Mouse (Mus musculus) urinary bladder, postnatal 14 days (tissue): ENCODE results near the gene Kdm1a.
A peak's percentile ranks its signal among the peaks of the same experiment; 100 is the strongest.

Experiments used
- DNase-seq: peaks from one replicate; pipeline ENCODE4 v3.0.0; 2021; ENCODE audit warnings: low spot score

Kdm1a gene

GRCm38 (mm10) chr4:136602018-136602554 is 437 bp downstream of the Kdm1a start:
- DNase-seq, result peak; percentile 33

GRCm38 (mm10) chr4:136601476-136601875 is 1.0 kb downstream of the Kdm1a start:
- peak; percentile 64 for DNase-seq

GRCm38 (mm10) chr4:136600536-136600935 is 2.0 kb downstream of the Kdm1a start:
- no peak for DNase-seq

GRCm38 (mm10) chr4:136599869-136600268 is 2.7 kb downstream of the Kdm1a start:
- DNase-seq, result no peak

- no peak for DNase-seq
Measured at GRCm38 (mm10) chr4:136598268-136598876, 4.2 kb downstream of the Kdm1a start.

- DNase-seq, result no peak
Measured at GRCm38 (mm10) chr4:136595221-136595620, 7.3 kb downstream of the Kdm1a start.

GRCm38 (mm10) chr4:136594006-136594405 is 8.5 kb downstream of the Kdm1a start:
- no peak for DNase-seq

- DNase-seq, result no peak
Measured at GRCm38 (mm10) chr4:136592111-136592510, 10.4 kb downstream of the Kdm1a start.

- no peak for DNase-seq
Measured at GRCm38 (mm10) chr4:136588003-136588402, 14.5 kb downstream of the Kdm1a start.

GRCm38 (mm10) chr4:136587221-136587827 is 15.2 kb downstream of the Kdm1a start:
- no peak for DNase-seq

GRCm38 (mm10) chr4:136581885-136582284 is 20.6 kb downstream of the Kdm1a start:
- DNase-seq, result no peak

- DNase-seq, result no peak
Measured at GRCm38 (mm10) chr4:136569998-136570397, 32.5 kb downstream of the Kdm1a start.

- no peak for DNase-seq
Measured at GRCm38 (mm10) chr4:136568629-136569028, 33.9 kb downstream of the Kdm1a start.

GRCm38 (mm10) chr4:136562755-136563154 is 39.8 kb downstream of the Kdm1a start:
- no peak for DNase-seq

- DNase-seq, result no peak
Measured at GRCm38 (mm10) chr4:136560270-136560991, 42.1 kb downstream of the Kdm1a start.

- DNase-seq, result no peak
Measured at GRCm38 (mm10) chr4:136559690-136560089, 42.8 kb downstream of the Kdm1a start.

GRCm38 (mm10) chr4:136557638-136558037 is 44.9 kb downstream of the Kdm1a start:
- DNase-seq, result no peak

- no peak for DNase-seq
Measured at GRCm38 (mm10) chr4:136553108-136553507, 49.4 kb downstream of the Kdm1a start.

- no peak for DNase-seq
Measured at GRCm38 (mm10) chr4:136548381-136548801, 54.1 kb downstream of the Kdm1a start.

GRCm38 (mm10) chr4:136547721-136548120 is 54.8 kb downstream of the Kdm1a start:
- no peak for DNase-seq

- no peak for DNase-seq
Measured at GRCm38 (mm10) chr4:136546279-136547045, 56.1 kb downstream of the Kdm1a start.

GRCm38 (mm10) chr4:136545151-136545550 is 57.4 kb downstream of the Kdm1a start:
- no peak for DNase-seq
